Mouse (Mus musculus) MEL (cell line): ENCODE results near the gene Arhgap18. TPM values are rescaled to one million over a fixed set of nuclear protein-coding genes. Genes with fewer than 3 reads are reported as not detected.

ENCODE experiments used
- DNase-seq: peaks from one replicate; pipeline ENCODE4 v3.0.0; 2011; ENCODE audit warnings: low read depth, low spot score
- H3K27ac ChIP-seq: 2 replicates; pipeline ENCODE4 v1.5.1; 2012; ENCODE audit warnings: low read depth, mild to moderate bottlenecking, control low read depth, low read length, moderate library complexity; ENCODE audit not compliant: control insufficient read depth
- H3K27me3 ChIP-seq, 2 experiments: fragments of 150-350 bp in 1 of 2; sonication (generic) in 1 of 2; 2 replicates each; pipeline ENCODE4 v1.6.1; 2012; ENCODE audit warnings: low read length in 2 of 2, mild to moderate bottlenecking in 2 of 2, improper control_type of control experiment in 1 of 2, moderate library complexity in 1 of 2; ENCODE audit not compliant: insufficient read depth in 2 of 2, control insufficient read depth in 1 of 2
- H3K36me3 ChIP-seq, 2 experiments: 2 replicates each; pipeline ENCODE4 v1.6.1; 2012 to 2014; ENCODE audit warnings: low read length in 2 of 2, improper control_type of control experiment in 1 of 2, inconsistent platforms in 1 of 2, mild to moderate bottlenecking in 1 of 2; ENCODE audit not compliant: insufficient read depth in 2 of 2, control insufficient read depth in 1 of 2
- H3K4me1 ChIP-seq, 2 experiments: fragments of 150-350 bp in 1 of 2; sonication (generic) in 1 of 2; 2 replicates each; pipeline ENCODE4 v1.6.1; 2012; ENCODE audit warnings: low read length in 2 of 2, improper control_type of control experiment in 1 of 2, mild to moderate bottlenecking in 1 of 2; ENCODE audit not compliant: insufficient read depth in 2 of 2, control insufficient read depth in 1 of 2
- H3K4me3 ChIP-seq, 2 experiments: fragments of 150-350 bp in 1 of 2; sonication (generic) in 1 of 2; 2 replicates each; pipeline ENCODE4 v1.5.1; 2012; ENCODE audit warnings: low read depth in 2 of 2, low read length in 2 of 2, mild to moderate bottlenecking in 2 of 2, moderate library complexity in 2 of 2, control low read depth in 1 of 2, improper control_type of control experiment in 1 of 2; ENCODE audit not compliant: control insufficient read depth in 1 of 2, insufficient read depth in 1 of 2
- H3K79me2 ChIP-seq: 2 replicates; pipeline ENCODE4 v1.6.1; 2012; ENCODE audit warnings: mild to moderate bottlenecking, low read length, moderate library complexity; ENCODE audit not compliant: control insufficient read depth, poor library complexity, insufficient read depth
- H3K9ac ChIP-seq: 2 replicates; pipeline ENCODE4 v1.6.1; 2012; ENCODE audit warnings: low read depth, mild to moderate bottlenecking, control low read depth, low read length, moderate library complexity; ENCODE audit not compliant: control insufficient read depth, poor library complexity, severe bottlenecking
- H3K9me3 ChIP-seq: fragments of 150-350 bp; sonication (generic); replicated peaks from 2 replicates; pipeline ENCODE4 v1.6.1; 2012; ENCODE audit warnings: mild to moderate bottlenecking, low read length, improper control_type of control experiment, moderate library complexity; ENCODE audit not compliant: insufficient read depth
- CHD2 ChIP-seq: IDR thresholded peaks from 2 replicates; pipeline ENCODE4 v1.6.1; 2011; ENCODE audit warnings: low read length, improper control_type of control experiment
- MAZ ChIP-seq: IDR thresholded peaks from 2 replicates; pipeline ENCODE4 v1.6.1; 2012; ENCODE audit warnings: low read depth, mild to moderate bottlenecking, inconsistent platforms, low read length, improper control_type of control experiment
- MXI1 ChIP-seq: IDR thresholded peaks from 2 replicates; pipeline ENCODE4 v1.6.1; 2011; ENCODE audit warnings: mild to moderate bottlenecking, low read depth, low read length, improper control_type of control experiment
- NRF1 ChIP-seq: IDR thresholded peaks from 2 replicates; pipeline ENCODE4 v1.6.1; 2014; ENCODE audit warnings: low read depth, mild to moderate bottlenecking, inconsistent platforms, low read length, improper control_type of control experiment, moderate library complexity; ENCODE audit not compliant: poor library complexity, insufficient read depth, severe bottlenecking
- POLR2AphosphoS2 ChIP-seq: IDR thresholded peaks from 2 replicates; pipeline ENCODE4 v1.6.1; 2011; ENCODE audit warnings: low read length, improper control_type of control experiment
- RCOR1 ChIP-seq: IDR thresholded peaks from 2 replicates; pipeline ENCODE4 v1.6.1; 2012; ENCODE audit warnings: low read depth, mild to moderate bottlenecking, inconsistent platforms, low read length, improper control_type of control experiment
- TCF12 ChIP-seq: IDR thresholded peaks from 2 replicates; pipeline ENCODE4 v1.6.1; 2014; ENCODE audit warnings: low read depth, mild to moderate bottlenecking, inconsistent platforms, low read length, improper control_type of control experiment, moderate library complexity
- UBTF ChIP-seq: IDR thresholded peaks from 2 replicates; pipeline ENCODE4 v1.6.1; 2012; ENCODE audit warnings: low read depth, mild to moderate bottlenecking, inconsistent platforms, low read length, improper control_type of control experiment, moderate library complexity, borderline replicate concordance; ENCODE audit not compliant: insufficient read depth
- USF1 ChIP-seq: IDR thresholded peaks from 2 replicates; pipeline ENCODE4 v1.6.1; 2014; ENCODE audit warnings: low read depth, mild to moderate bottlenecking, inconsistent platforms, low read length, improper control_type of control experiment, moderate library complexity
- ZKSCAN1 ChIP-seq: IDR thresholded peaks from 2 replicates; pipeline ENCODE4 v1.6.1; 2012; ENCODE audit warnings: low read depth, mild to moderate bottlenecking, inconsistent platforms, low read length, improper control_type of control experiment, moderate library complexity
- ZMIZ1 ChIP-seq: IDR thresholded peaks from 2 replicates; pipeline ENCODE4 v1.6.1; 2012; ENCODE audit warnings: low read depth, mild to moderate bottlenecking, inconsistent platforms, low read length, improper control_type of control experiment, moderate library complexity
- polyA plus RNA-seq, 2 experiments: library from polyadenylated mRNA; stranded (reverse) in 1 of 2; unstranded in 1 of 2; fragments of >175 nt in 1 of 2; fragments of >200 nt in 1 of 2; gene quantifications; 2 replicates each; pipeline versions ENCODE4 v1.2.1 to v1.2.4; 2012; ENCODE audit warnings: low replicate concordance in 2 of 2, low read depth in 1 of 2; ENCODE audit not compliant: insufficient read length in 2 of 2, insufficient read depth in 1 of 2, missing spikeins in 1 of 2
- total RNA-seq: library from RNA; depleted of rRNA; stranded (reverse); fragments of 300-350 nt; gene quantifications from 2 replicates; pipeline ENCODE4 v1.2.3, GENCODE M21; 2012

The Arhgap18 gene
- total and polyA plus RNA-seq, 3 experiments = 3.4 to 4.4 TPM; not detected in 1

GRCm38 (mm10) chr10:26806092-26806491, 52.9 kb downstream of the Arhgap18 start:
- H3K4me1 ChIP-seq = no peaks in the 10 kb centered on the region
- H3K9ac ChIP-seq = no peak overlapping the region
- DNase-seq = no peak
- H3K27ac ChIP-seq = no peak overlapping the region
- no peaks in the 10 kb centered on the region for H3K9me3 ChIP-seq
- no peaks in the 10 kb centered on the region for H3K27me3 ChIP-seq
- H3K36me3 ChIP-seq = peaks cover 0 to 7% of the 10 kb centered on the region in 2 experiments; a peak in 2 of 4 replicates
- no peaks in the 10 kb centered on the region for H3K79me2 ChIP-seq
- H3K4me3 ChIP-seq = no peak overlapping the region
- no peak for TF ChIP-seq ZKSCAN1
- TF ChIP-seq MXI1 = no peak
- TF ChIP-seq MAZ = no peak
- no peak for TF ChIP-seq RCOR1
- no peak for TF ChIP-seq ZMIZ1
- TF ChIP-seq CHD2 = no peak
- TF ChIP-seq UBTF = no peak

DNA sequence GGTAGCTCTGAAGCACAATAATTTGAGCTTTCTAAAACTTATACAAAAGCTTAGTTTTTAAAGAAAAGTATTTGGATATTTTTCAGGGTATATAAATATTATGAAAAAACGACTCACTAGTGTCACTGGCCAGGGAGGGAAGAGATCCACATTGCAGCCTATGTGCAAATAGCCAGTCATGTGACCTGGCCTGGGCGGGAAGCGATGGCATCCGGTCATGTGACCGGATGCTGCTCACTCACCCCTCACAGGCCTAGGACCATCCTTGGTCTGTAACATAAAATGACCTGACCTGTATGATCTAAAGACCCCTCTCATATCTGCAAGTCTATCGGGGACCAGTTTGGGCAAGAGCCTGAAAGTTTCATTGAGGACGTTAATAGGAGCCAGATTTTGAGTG, 56.8 kb downstream of the Arhgap18 start:
- Histone ChIP-seq H3K9ac (no peak overlapping the region), H3K4me3 (no peak overlapping the region), H3K27ac (no peak overlapping the region), H3K27me3 (no peaks in the 10 kb centered on the region), H3K9me3 (no peaks in the 10 kb centered on the region), H3K36me3 (peaks cover 0 to 7% of the 10 kb centered on the region in 2 experiments; a peak in 2 of 4 replicates), H3K79me2 (no peaks in the 10 kb centered on the region), H3K4me1 (no peaks in the 10 kb centered on the region)
- DNase-seq = no peak
- TF ChIP-seq MXI1 (no peak), USF1 (peak; percentile 62)

DNA sequence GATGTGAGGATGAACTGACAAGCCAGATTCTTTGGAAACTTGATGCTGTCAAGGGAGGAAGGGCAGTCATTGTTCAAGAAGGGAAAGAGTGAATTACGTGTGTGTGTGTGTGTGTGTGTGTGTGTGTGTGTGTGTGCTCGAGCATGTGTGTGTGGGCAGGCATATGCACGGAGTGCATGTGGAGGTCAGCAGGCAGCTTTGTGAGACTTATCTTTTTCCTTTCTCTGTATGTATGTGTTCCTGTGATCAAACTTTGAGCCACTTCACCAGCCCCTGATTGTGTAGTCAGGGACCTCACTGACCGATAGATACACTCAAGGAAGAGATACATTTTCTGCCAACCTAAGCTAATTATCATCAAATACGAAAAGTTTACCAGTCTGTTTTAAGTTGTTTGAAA, 57.6 kb downstream of the Arhgap18 start:
- DNase-seq = no peak
- Histone ChIP-seq H3K36me3 (peaks cover 0 to 7% of the 10 kb centered on the region in 2 experiments; a peak in 2 of 4 replicates), H3K4me3 (no peak overlapping the region), H3K4me1 (no peaks in the 10 kb centered on the region), H3K27me3 (no peaks in the 10 kb centered on the region), H3K27ac (no peak overlapping the region), H3K9ac (no peak overlapping the region), H3K79me2 (no peaks in the 10 kb centered on the region), H3K9me3 (no peaks in the 10 kb centered on the region)
- no peak for TF ChIP-seq POLR2AphosphoS2
- no peak for TF ChIP-seq MXI1
- no peak for TF ChIP-seq TCF12
- no peak for TF ChIP-seq NRF1
- TF ChIP-seq ZKSCAN1 = no peak
